Mouse (Mus musculus): ENCODE measurements around the gene Aim2.
"Not testable (repeated sequence)": the region's sequence is repeated elsewhere in the genome, so short reads cannot be mapped to it uniquely, and the experiment has no call there.

Gene Aim2

GRCm38 (mm10) chr1:173350372-173350957, at the start of gene Aim2:
Gene Aim2, plus strand, starts transcription at chr1:173350879.
- no peak for DNase-seq

GRCm38 (mm10) chr1:173302795-173303194, 47.9 kb upstream of the Aim2 start:
- DNase-seq: not testable (repeated sequence)

- DNase-seq: not testable (repeated sequence)
Measured at GRCm38 (mm10) chr1:173313535-173314050, 37.1 kb upstream of the Aim2 start.

GRCm38 (mm10) chr1:173315725-173316124, 35.0 kb upstream of the Aim2 start:
- DNase-seq: no peak

- DNase-seq: no peak
Measured at GRCm38 (mm10) chr1:173317925-173318477, 32.7 kb upstream of the Aim2 start.

- DNase-seq: no peak
Measured at GRCm38 (mm10) chr1:173321593-173322248, 29.0 kb upstream of the Aim2 start.

- DNase-seq: no peak
Measured at GRCm38 (mm10) chr1:173322249-173322627, 28.4 kb upstream of the Aim2 start.

- DNase-seq: peak; percentile 62 to 72
Measured at GRCm38 (mm10) chr1:173323839-173324585, 26.7 kb upstream of the Aim2 start.

- DNase-seq: no peak
Measured at GRCm38 (mm10) chr1:173324961-173325360, 25.7 kb upstream of the Aim2 start.

GRCm38 (mm10) chr1:173325395-173325794, 25.3 kb upstream of the Aim2 start:
- DNase-seq: no peak

- no peak for DNase-seq
Measured at GRCm38 (mm10) chr1:173326552-173326951, 24.1 kb upstream of the Aim2 start.

- DNase-seq: no peak
Measured at GRCm38 (mm10) chr1:173328446-173328845, 22.2 kb upstream of the Aim2 start.

GRCm38 (mm10) chr1:173329185-173329584, 21.5 kb upstream of the Aim2 start:
- DNase-seq: no peak

GRCm38 (mm10) chr1:173329743-173330142, 20.9 kb upstream of the Aim2 start:
- no peak for DNase-seq

- DNase-seq: peak in 1 of 2 experiments; percentile 25
Measured at GRCm38 (mm10) chr1:173332418-173332817, 18.3 kb upstream of the Aim2 start.

GRCm38 (mm10) chr1:173333312-173334253, 17.1 kb upstream of the Aim2 start, which contains the start of gene Ackr1:
Gene Ackr1, minus strand, starts transcription at chr1:173333750.
- peak in 1 of 2 experiments; percentile 23 for DNase-seq

- DNase-seq: peak in 1 of 2 experiments; percentile 14
Measured at GRCm38 (mm10) chr1:173335903-173336302, 14.8 kb upstream of the Aim2 start.

GRCm38 (mm10) chr1:173337008-173337407, 13.7 kb upstream of the Aim2 start:
- DNase-seq: peak in 1 of 2 experiments; percentile 4

GRCm38 (mm10) chr1:173339543-173339942, 11.1 kb upstream of the Aim2 start:
- peak; percentile 77 to 86 for DNase-seq

- peak in 1 of 2 experiments; percentile 5 for DNase-seq
Measured at GRCm38 (mm10) chr1:173342425-173342824, 8.3 kb upstream of the Aim2 start.

- DNase-seq: no peak
Measured at GRCm38 (mm10) chr1:173343934-173344333, 6.7 kb upstream of the Aim2 start.

GRCm38 (mm10) chr1:173345112-173345511, 5.6 kb upstream of the Aim2 start:
- no peak for DNase-seq
